Mouse (Mus musculus): ENCODE measurements around the gene Cntfr.

- no peak for TF ChIP-seq ZNF384 (IDR thresholded peaks at IDR 0.05; ENCODE audit: low read depth, low read length)
- TF ChIP-seq MAFK (IDR thresholded peaks at IDR 0.05; ENCODE audit: insufficient read depth, low read depth, low read length) = no peak
- no peak for TF ChIP-seq HCFC1 (IDR thresholded peaks at IDR 0.05; ENCODE audit: borderline replicate concordance, insufficient read depth, low read length)
- TF ChIP-seq CHD2 (IDR thresholded peaks at IDR 0.05; ENCODE audit: low read depth, low read length) = no peak
Observed at GRCm38 (mm10) chr4:41639913-41640507, 56.9 kb downstream of the Cntfr start, which contains the start of gene Enho.
